Mouse (Mus musculus) left cerebral cortex, adult 18-20 months (tissue): ENCODE measurements at regions not wholly inside any gene's neighbourhood (a gene's known extent, or its start where the extent isn't known, plus 50 kb on each side); places are given as distances from the start of the nearest gene placed in this dataset.

Experiments used
- DNase-seq, 2 experiments: peaks; one replicate each; pipeline ENCODE4 v3.0.0; 2021 to 2022; ENCODE audit warnings: low spot score in 2 of 2, mixed read lengths in 1 of 2

DNA sequence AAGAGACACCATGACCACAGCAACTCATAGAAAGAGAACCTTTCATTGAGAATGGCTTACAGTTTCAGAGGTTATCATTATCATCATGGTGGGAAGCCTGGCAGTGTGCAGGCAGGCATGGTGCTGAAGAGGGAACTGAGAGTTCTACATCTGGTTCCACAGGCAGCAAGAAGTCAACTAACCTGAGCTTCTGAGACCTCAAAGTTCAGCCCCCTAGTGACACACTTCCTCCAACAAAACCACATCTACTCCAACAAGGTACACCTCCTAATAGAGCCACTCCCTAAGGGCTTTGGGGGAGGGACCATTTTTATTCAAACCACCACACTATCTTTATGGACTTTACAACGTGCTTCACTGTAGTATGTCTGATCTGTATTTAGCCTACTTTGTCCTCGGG, 67.8 kb upstream of the Thy1 start:
- DNase-seq: no peak

DNA sequence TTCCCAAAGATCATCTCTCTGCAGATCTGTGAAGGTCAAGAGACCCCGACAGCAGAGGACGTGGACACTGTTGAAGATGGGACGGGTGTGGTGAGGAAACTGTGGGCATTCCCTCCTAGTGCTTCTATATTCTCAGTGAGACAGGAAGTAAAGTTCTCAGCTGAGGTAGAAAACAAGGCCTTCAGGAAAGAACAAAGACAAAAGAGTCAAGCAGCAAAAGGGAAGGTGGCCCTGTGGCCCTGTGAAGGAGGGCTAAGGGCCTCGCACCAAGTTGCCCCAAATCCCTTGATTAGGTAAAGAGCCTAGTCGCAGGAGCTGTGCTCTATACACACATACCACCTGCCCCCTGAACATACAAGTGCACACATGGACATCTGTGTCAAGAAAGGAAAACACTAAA, 66.8 kb upstream of the Thy1 start:
- no peak for DNase-seq

DNA sequence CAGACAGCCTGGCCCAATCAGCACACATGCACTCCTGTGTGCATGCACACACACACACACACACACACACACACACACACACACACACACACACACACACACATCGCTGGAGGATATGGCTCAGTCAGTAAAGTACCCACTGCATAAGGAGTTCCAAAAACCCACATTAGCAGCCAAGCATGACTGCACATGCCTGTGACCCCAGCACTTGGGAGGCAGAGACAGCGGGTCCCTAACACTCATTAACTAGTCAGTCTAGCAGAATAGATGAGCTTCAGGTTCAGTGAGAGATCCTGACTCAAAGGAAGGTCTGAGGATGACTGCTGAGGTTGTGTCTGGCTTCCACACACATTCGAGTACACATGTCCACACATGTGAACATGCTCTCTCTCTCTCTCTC, 65.4 kb upstream of the Thy1 start:
- DNase-seq: no peak

DNA sequence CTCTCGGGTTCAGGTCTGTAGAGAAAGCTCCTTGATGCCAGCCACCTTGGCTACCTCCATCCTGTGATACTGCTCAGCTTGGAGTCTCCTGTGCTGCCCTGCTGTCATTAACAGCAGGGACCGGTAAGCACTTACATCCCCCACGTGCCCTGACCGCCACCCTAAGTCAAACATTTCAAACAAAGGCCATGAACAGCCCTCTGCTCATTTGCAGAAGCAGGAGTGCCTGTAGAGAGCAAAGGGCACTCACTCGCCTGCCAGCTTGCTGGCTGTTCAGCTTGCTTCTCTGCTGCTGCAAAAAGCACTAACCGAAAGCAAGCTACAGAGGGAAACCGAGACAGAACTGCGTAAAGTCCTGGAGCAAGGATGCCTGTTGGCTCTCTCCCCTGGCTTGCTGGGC, 61.8 kb upstream of the Thy1 start:
- DNase-seq: no peak

DNA sequence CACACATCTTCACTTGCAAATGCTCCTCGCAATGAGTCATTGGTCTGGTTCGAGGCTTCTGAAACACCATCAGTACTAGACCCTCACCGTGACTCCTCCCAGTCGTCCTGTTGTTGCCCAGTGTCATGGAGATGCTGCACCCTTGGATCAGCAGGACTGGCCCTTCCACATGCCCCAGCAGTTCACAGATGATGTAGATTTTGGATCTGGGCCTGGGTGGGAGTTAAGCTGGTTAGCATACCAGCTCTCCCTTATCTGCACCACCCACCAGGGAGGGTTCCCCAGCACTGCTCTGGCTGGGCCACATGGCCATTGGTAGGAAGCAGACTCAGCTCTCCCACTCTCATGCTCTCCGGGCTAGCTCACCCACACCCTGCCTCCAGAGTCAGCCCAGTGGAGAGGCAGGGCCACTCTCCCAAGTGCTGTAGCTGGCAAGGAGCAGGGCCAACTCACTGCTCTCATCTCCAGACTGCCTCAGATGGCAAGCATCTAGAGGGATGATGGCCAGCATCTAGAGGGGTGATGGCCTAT, 60.8 kb upstream of the Thy1 start:
- peak; percentile 10 to 42 for DNase-seq

DNA sequence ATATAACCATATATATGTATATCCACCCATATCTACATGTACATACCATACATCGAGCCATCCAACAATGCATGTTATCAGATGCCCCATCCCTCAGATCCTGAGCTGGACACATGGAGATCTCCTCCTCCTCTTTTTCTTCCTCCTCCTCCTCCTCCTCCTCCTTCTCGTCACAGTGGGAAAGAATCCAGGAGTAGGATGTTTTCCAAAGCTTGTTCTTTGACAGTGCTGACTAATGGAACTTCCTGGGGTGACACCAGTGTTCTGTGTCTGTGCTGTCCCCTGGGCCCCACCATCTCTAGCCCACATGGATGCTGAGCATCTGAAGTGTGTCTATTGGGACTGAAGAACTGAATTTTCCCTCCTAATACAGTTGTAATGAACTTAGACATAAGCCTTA, 60.0 kb upstream of the Thy1 start:
- DNase-seq: no peak

DNA sequence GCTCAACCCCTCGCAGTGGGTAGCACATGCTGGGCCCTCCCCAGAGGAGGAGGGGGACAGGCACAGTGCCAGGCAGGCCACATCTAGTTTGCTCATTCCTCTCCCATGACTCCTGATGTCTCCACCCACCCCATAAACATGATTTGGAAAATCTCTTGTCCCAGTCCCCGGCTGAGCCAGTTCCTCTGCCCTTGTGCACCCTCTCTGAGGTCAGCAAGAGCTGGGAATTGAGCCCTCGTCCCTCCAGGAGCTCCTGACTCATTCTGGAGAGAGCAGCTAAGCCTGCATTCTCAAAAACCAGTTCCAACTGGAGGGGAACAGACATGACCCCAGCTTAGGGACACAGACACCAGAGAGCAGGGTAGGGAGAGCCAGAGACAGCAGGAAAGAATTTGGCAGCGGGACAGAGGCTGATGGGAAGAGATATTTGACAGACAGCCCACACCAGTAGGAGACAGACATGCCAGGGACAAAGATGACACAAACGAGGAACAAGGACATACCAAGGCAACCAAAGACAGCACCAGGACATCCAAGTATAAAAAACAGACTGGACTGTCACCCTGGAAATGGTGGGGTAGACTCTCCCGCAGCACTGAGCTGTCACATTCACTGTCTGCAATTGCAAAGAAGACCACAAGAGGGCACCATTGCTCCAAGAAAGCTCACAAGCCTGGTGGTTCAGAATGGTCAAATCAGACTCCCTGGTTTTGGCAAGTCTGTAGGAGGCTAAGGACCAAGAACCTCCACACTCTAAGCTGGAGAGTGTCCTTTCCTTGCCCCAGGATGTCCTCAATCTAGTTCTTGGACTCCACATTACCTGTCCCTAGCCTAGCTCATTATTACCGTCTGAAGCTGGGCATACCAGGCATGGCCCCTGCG, 58.8 kb upstream of the Thy1 start:
- peak; percentile 89 to 91 for DNase-seq

DNA sequence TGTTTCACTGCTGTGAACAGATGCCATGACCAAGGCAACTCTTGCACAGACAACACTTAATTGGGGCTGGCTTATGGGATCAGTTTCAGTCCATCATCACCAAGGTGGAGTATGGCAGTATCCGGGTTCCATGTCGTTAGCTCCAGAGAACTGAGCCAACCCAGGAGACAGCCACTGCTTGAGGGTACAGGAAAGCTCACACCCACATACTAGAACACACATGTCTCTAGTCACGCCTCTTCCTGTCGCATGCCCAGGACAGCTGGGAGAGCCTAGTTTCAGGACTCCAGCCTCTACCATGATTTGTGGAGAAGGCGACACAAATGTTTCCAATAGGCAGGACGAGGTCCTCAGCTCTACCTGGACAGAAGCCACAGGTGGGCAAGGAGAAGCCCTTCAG, 55.2 kb upstream of the Thy1 start:
- DNase-seq: no peak

DNA sequence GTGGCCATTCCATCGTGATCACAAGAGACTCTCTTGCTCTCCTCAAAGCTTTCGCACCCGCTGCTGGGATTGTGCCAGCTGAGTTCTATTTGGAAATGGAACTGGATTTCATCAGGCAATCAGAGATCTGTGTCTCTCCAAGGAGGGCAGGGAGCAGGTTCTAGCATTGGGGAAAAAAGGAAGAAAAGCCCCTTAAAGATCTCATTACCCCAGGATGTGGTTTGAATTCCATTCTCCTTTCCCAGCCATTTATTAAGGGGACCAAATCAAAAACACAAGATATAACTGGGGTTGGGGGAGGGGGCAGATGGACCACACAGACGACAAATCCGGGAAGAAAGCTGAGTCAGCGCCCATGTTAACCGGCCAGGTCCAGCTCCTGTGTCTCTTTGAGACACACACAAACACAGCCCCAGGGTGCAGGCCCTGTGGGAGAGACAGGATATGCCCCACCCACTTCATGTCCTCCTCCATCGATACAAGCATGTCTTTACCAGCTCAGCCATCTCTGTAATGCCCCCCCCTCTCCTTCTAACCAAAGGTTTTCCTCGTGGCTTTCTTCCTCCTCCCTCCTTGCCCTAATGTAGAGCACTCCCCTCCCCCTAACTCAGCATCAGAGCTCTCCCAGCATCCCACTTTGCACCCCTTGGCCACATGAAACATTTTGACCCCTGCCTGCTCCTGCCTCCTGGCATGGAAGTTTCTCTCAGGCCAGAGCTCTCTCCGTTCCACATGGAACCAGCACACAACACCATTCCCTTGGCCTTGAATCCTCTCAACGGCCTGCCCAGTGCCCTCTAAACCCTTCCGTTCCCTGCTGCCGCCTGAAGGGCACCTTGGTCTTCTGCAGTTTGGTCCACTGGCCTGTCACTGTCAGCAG, 54.0 kb upstream of the Thy1 start:
- DNase-seq: no peak

DNA sequence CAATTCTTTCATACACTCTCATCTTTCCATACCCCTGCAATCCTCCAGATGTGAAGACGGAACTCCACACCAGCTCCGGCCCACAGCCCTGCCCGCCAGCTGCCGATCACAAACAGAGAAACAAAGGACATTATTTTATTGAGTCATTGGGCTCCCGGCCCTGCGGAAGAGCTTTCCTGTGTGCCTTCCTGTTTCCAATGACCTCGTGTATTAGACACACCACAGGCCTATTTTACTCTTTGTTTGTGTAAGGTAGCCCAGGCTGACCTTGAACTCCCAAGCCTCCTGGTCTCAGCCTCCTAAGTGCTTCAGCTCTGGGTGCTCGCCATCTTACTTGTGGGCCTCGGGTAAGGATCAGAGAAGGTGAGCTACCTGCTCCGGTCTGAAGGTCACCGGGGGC, 53.1 kb upstream of the Thy1 start:
- no peak for DNase-seq

DNA sequence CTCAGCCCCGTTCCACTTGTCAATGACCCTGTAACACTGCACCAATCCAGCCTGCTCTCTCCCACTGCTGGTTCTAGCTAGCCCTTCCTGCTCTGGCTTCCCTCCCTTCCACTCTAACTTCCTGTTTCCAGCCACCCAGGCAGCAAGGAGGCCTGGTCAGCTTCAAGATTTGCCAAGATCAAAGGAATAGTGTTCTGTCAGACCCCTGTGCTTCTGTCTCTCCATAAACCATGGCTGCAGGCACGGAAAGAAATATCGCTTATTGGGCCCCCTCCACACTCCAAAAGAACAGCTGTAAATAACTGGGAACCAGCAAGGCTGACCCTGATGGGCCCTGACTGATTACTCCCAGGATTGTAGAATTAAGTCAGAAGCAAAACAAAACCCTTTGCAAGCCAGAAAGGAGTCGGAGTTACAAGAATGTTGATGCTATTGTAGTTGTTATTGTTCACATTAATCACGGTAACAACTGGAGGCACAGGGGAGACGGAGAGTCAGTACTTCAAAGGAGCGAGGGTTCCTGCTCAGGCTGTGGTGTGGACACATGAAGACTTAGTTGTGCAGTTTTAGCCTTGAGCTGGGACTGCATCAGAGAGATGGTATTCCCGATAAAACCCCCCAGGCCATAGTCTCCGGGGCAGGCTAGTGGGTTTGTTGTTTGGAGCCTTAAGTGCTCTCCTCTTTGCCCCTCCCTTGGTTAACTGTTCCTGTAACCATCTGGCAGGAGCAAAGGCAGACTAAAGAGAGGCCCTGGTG, 49.8 kb upstream of the Thy1 start:
- DNase-seq: no peak
